Mouse (Mus musculus) frontal cortex, adult (tissue): ENCODE measurements at regions not wholly inside any gene's neighbourhood (a gene's known extent, or its start where the extent isn't known, plus 50 kb on each side); places are given as distances from the start of the nearest gene placed in this dataset.

Experiments used
- ATAC-seq: cut with Nextera tagmentation; 2 replicates; pipeline ENCODE4 v1.9.2; 2017; ENCODE audit warnings: mild to moderate bottlenecking, moderate library complexity, mixed read lengths; ENCODE audit not compliant: low TSS enrichment

- peak; percentile 52; the same call in 1 of the 2 replicates for ATAC-seq
Measured at GRCm38 (mm10) chr1:75692781-75693180, 146.7 kb downstream of the Slc4a3 start.

- ATAC-seq, result peak; percentile 41
Measured at GRCm38 (mm10) chr1:75693231-75693914, 147.3 kb downstream of the Slc4a3 start.

- peak; percentile 70 for ATAC-seq
Measured at GRCm38 (mm10) chr1:75704832-75705650, 159.0 kb downstream of the Slc4a3 start.

GRCm38 (mm10) chr1:75706126-75706525, 160.1 kb downstream of the Slc4a3 start:
- no peak for ATAC-seq

GRCm38 (mm10) chr1:75723431-75723830, 177.4 kb downstream of the Slc4a3 start:
- ATAC-seq, result no peak

GRCm38 (mm10) chr1:75725329-75725728, 179.3 kb downstream of the Slc4a3 start:
- no peak for ATAC-seq

GRCm38 (mm10) chr1:75728859-75729258, 182.8 kb downstream of the Slc4a3 start:
- ATAC-seq, result peak; percentile 88

- no peak for ATAC-seq
Measured at GRCm38 (mm10) chr1:75733791-75734190, 187.7 kb downstream of the Slc4a3 start.

- ATAC-seq, result 0 out of 2 replicates have a peak, but pooled peaks have one; percentile 27
Measured at GRCm38 (mm10) chr1:75738651-75739050, 192.6 kb downstream of the Slc4a3 start.

GRCm38 (mm10) chr1:75749665-75750221, 203.7 kb downstream of the Slc4a3 start:
- peak; percentile 44; the same call in 1 of the 2 replicates for ATAC-seq

GRCm38 (mm10) chr1:75772131-75772530, 226.1 kb downstream of the Slc4a3 start:
- no peak for ATAC-seq

GRCm38 (mm10) chr1:75773014-75773413, 226.9 kb downstream of the Slc4a3 start:
- ATAC-seq, result no peak

- no peak for ATAC-seq
Measured at GRCm38 (mm10) chr1:75778889-75779288, 232.8 kb downstream of the Slc4a3 start.

- no peak for ATAC-seq
Measured at GRCm38 (mm10) chr1:75783206-75783605, 237.1 kb downstream of the Slc4a3 start.

- no peak for ATAC-seq
Measured at GRCm38 (mm10) chr1:75786173-75786820, 240.2 kb downstream of the Slc4a3 start.

GRCm38 (mm10) chr1:75791509-75791908, 245.4 kb downstream of the Slc4a3 start:
- no peak for ATAC-seq

- ATAC-seq, result no peak
Measured at GRCm38 (mm10) chr1:75797793-75798192, 251.7 kb downstream of the Slc4a3 start.

- ATAC-seq, result no peak
Measured at GRCm38 (mm10) chr1:75798375-75799099, 252.5 kb downstream of the Slc4a3 start.

GRCm38 (mm10) chr1:75804473-75804872, 258.4 kb downstream of the Slc4a3 start:
- no peak for ATAC-seq

GRCm38 (mm10) chr1:75812471-75812870, 266.4 kb downstream of the Slc4a3 start:
- ATAC-seq, result no peak

GRCm38 (mm10) chr1:75826202-75826601, 280.1 kb downstream of the Slc4a3 start:
- peak; percentile 34; the same call in 1 of the 2 replicates for ATAC-seq
